Mouse (Mus musculus) small intestine, adult 2 months (tissue): Measurements from ENCODE around the gene Tspan17.

Experiments used
- CTCF ChIP-seq: fragments of 200-500 bp; IDR thresholded peaks from 2 replicates; pipeline ENCODE4 v1.5.1; 2012; ENCODE audit warnings: low read depth, mild to moderate bottlenecking, control low read depth, inconsistent platforms, low read length, moderate library complexity, mixed read lengths; ENCODE audit not compliant: insufficient replicate concordance, insufficient read length; ENCODE audit errors: extremely low read depth
- POLR2A ChIP-seq: fragments of 200-500 bp; IDR thresholded peaks from 2 replicates; pipeline ENCODE4 v1.6.1; 2012; ENCODE audit warnings: low read depth, mild to moderate bottlenecking, control low read depth, inconsistent platforms, low read length, moderate library complexity

GRCm38 (mm10) chr13:54781086-54781485 is 8.1 kb upstream of the Tspan17 start:
- TF ChIP-seq CTCF (no peak), POLR2A (no peak)
